Mouse (Mus musculus) lung, adult 2 months (tissue): ENCODE data around the gene Il2. TPM values are rescaled to one million over a fixed set of nuclear protein-coding genes. Genes with fewer than 3 reads are reported as not detected.

Experiments
- DNase-seq: peaks from one replicate; pipeline ENCODE4 v3.0.0; 2022
- H3K4me1 ChIP-seq: fragments of 200-500 bp; 2 replicates; pipeline ENCODE4 v1.6.1; 2011; ENCODE audit warnings: low read length; ENCODE audit not compliant: control insufficient read depth, insufficient read depth
- H3K4me3 ChIP-seq: fragments of 200-500 bp; replicated peaks from 2 replicates; pipeline ENCODE3; 2011; ENCODE audit warnings: low read depth, mild to moderate bottlenecking, control low read depth, low read length; ENCODE audit errors: extremely low read depth
- CTCF ChIP-seq: fragments of 200-500 bp; IDR thresholded peaks from 2 replicates; pipeline ENCODE4 v1.5.1; 2011; ENCODE audit warnings: mild to moderate bottlenecking, low read length, control low read depth; ENCODE audit not compliant: insufficient read depth
- POLR2A ChIP-seq: fragments of 200-500 bp; IDR thresholded peaks from 2 replicates; pipeline ENCODE4 v1.6.1; 2011; ENCODE audit warnings: low read depth, mild to moderate bottlenecking, control low read depth, low read length, borderline replicate concordance; ENCODE audit errors: extremely low read depth
- WGBS: fragments of 180-500 bp; shearing (Covaris S2); methylation state at CpG from one replicate; pipeline ENCODE4 v1.1.7; 2018; 5-methylcytosine and 5-hydroxymethylcytosine counted together
- polyA plus RNA-seq: library from polyadenylated mRNA; depleted of rRNA; stranded (reverse); fragments of >200 nt; gene quantifications from 2 replicates; pipeline ENCODE4 v1.2.3, GENCODE M21; 2012

The Il2 gene
- polyA plus RNA-seq, 1 experiment: not detected

DNA sequence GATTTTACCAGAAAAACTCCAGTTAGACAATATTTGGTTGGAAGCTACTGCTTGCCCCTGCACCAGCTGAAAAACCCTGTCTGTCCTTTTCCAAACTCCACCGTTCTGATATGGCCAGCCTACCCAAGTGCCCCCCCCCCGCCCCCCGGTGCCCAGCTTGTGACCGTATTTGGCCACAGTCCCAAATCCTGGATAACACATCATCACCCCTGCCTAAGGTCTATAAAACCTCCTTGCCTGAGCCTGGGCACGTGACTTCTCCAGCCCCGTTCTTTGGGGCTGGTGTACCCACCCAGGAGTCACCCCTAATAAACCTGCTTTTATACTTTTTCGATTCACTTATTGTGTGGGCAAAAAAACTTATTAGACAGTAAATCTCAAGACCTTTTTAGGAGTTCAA, 21.1 kb upstream of the Il2 start:
- TF ChIP-seq POLR2A: no peak
- no peak for TF ChIP-seq CTCF
- WGBS: 42% methylated on average over 7 of the region's 7 CpGs
- no peak for DNase-seq
- no peak overlapping the region for H3K4me3 ChIP-seq
- no peaks in the 10 kb centered on the region for H3K4me1 ChIP-seq

DNA sequence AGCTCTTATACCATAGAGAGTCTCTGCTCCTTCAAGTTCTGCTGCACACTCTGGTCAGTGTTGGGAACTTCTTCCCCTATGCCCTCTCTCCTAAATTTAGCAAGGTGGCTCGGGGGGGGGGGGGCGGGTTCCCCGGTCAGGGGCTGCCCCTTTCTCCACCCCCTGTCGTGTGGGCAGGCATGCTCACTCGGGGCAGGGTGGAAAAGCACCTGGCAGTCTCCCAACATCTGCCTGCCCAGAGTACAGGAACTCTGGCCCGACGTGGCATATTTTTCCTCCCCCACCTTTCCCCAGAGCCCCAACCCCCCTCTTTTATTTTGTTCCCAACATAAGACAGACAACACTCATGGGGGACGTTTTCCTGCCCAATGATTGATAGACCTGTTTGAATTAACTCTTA, 20.6 kb upstream of the Il2 start:
- Histone ChIP-seq H3K4me3 (no peak overlapping the region), H3K4me1 (no peaks in the 10 kb centered on the region)
- TF ChIP-seq POLR2A (no peak), CTCF (no peak)
- DNase-seq: no peak
- WGBS: 3% methylated on average over 8 of the region's 8 CpGs

DNA sequence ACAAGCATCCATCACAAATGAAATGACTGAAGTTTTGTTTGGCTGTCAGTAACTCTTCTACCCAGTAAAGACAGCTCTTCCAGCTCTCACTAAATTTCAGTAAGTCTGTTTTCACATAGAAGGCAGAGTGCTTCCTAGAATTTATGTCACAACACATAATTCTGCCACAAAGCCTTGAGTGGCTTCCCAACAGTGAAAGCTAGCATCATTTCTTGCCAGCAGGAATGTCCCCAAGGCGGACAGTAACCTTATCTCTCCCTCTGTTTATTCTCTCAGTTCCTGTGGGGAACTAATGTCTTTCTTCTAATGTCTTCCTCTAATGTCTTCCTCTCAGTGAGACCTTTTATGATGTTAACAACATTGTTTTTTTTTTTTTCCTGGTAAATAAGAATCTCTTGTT, 19.2 kb upstream of the Il2 start:
- WGBS: 21% methylated on average over 1 of the region's 1 CpGs
- no peak for TF ChIP-seq CTCF
- no peak for TF ChIP-seq POLR2A
- Histone ChIP-seq H3K4me1 (no peaks in the 10 kb centered on the region), H3K4me3 (no peak overlapping the region)
- DNase-seq: no peak

DNA sequence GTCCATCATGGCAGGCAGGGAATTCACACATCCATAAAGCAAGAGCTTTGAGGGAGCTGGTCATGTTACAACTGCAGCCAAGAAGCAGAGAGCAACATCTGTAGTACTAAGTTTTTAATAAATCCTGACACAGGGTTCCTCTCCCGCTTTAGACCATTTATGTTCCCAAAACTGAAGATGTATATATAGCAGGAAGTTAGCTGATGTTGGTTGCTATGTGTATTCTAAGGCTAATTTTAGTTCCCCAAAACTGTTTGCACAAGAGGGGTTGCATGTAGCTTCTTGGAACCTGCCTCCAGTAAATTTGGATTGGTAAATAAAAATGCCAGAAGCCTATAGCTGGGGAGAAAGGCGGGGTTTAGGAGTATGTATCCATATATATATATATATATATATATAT, 16.1 kb upstream of the Il2 start:
- 93% methylated on average over 2 of the region's 2 CpGs for WGBS
- DNase-seq: no peak
- TF ChIP-seq POLR2A (no peak), CTCF (no peak)

DNA sequence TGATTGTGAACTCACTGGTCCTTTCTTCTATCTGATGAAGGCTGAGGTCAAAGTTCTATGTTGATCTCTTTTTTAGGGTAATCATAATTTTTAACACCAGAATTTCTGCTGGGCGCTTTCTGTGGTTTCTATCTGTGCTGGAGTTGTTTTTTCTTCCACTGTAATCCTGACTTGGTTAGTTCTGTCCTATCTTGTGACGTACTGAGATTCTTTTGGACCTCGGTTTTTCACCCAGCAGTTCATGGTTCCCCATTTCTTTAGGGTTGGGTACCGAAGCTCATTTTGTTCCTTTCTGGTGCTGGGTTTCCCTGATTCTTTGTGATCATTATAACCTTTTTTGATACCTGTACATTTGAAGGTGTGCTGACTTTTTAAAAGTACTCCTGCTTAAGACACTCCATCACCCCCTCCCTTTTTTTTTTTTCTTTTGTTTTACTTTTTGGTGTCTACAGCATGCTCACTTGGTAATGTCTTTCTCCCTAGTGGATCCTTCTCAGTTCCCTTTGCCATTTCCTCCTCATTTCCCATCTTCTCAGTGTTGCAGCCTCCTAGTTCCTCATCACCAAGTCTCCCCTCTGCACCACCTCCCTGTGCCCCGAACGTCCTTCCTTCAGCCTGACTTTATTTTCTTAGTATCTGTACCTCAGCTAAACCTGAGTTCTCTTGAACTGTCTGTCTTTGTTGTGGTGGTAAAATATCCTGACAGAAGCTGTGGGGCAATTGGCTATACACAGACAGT, 14.6 kb upstream of the Il2 start:
- H3K4me3 ChIP-seq: no peak overlapping the region
- TF ChIP-seq POLR2A: no peak
- no peak for TF ChIP-seq CTCF
- DNase-seq: no peak
- H3K4me1 ChIP-seq: no peaks in the 10 kb centered on the region
- WGBS: 76% methylated on average over 6 of the region's 6 CpGs

More for the DNA sequence above, 16.1 kb upstream of the Il2 start:
- no peaks in the 10 kb centered on the region for H3K4me1 ChIP-seq
- H3K4me3 ChIP-seq: no peak overlapping the region

DNA sequence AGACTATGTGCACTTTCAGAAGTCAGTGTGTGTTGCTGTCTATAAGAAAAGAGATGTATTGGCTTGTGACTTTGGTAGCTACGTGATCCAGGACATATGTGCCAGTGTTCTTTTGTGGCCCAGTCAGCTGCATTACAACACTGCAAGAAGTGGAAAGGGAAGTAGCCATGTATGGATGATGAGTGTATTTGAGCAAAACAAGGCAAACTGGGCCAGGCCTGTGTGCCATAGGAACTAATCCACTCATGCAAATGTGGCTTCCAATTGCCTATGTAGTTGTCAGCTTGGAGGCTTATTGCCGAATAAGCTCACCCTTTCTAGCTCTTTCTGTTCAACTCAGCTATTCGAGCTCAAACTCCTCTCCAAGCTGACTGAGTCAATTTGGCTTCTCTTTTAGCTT, 13.4 kb upstream of the Il2 start:
- DNase-seq: no peak
- no peak overlapping the region for H3K4me3 ChIP-seq
- WGBS: 82% methylated on average over 3 of the region's 3 CpGs
- no peaks in the 10 kb centered on the region for H3K4me1 ChIP-seq
- no peak for TF ChIP-seq CTCF
- TF ChIP-seq POLR2A: no peak

DNA sequence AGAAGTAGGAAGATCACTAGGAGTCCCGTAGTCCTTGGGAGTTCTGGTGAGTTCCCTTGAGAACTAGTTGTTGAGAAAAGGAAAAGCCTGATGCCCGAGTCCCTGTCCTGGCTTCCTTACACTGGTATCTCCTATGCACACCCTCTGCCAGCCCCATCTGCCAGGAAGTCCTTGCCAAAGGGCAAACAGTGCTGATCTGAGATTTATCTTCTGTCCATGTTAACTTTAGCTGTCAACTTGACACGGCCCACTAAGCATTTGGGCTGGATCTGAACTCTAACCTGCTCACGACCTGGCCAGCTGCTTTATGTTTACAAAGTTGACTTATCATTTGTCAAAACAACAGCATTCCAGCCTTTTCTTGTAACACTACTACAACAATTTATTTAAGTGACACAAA, 11.5 kb upstream of the Il2 start:
- WGBS: 23% methylated on average over 4 of the region's 4 CpGs
- no peak for TF ChIP-seq POLR2A
- TF ChIP-seq CTCF: no peak
- DNase-seq: no peak
- no peaks in the 10 kb centered on the region for H3K4me1 ChIP-seq
- no peak overlapping the region for H3K4me3 ChIP-seq

DNA sequence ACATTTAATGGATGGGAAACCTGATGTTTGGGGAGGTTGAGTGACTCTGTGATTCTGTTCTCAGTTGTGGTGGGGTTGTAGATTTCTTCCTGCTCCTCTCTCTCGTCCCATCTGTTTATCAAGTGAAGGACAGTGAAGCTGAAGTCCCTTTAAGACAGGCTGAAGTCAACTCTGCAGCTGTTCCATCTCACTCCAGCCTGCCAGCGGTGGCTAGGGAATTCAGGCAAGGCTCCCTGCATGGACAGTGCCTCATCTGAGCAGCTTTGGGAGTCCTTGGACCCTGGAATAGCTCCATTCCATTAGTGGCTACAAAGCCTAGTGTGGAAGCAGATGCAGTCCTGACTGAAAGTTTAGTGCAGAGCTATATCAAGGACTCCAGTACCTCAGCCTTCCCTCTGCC, 3.3 kb upstream of the Il2 start:
- no peak for DNase-seq
- TF ChIP-seq POLR2A (no peak), CTCF (no peak)
- Histone ChIP-seq H3K4me1 (no peaks in the 10 kb centered on the region), H3K4me3 (no peak overlapping the region)
- WGBS: 48% methylated on average over 2 of the region's 2 CpGs

DNA sequence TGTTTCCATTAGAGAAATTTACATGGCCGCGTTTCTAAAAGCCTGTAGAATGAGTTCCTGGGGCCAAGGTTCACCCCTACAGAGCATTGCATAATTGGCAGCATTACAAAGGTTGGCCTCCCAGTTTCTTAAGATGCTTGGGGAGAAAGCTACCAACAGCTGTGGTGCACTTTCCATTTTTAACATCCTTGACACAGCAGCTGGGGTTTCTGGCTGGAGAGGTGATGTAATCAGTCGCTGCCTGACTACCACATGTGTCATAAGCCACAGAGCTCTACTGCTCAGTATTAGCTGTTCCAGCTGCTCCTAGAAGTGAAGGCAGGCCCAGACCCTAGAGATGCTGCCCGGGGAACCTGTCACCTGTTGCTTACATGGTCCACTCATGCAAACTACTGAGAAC, 2.5 kb upstream of the Il2 start:
- Histone ChIP-seq H3K4me3 (no peak overlapping the region), H3K4me1 (no peaks in the 10 kb centered on the region)
- 57% methylated on average over 4 of the region's 4 CpGs for WGBS
- TF ChIP-seq CTCF (no peak), POLR2A (no peak)
- no peak for DNase-seq

DNA sequence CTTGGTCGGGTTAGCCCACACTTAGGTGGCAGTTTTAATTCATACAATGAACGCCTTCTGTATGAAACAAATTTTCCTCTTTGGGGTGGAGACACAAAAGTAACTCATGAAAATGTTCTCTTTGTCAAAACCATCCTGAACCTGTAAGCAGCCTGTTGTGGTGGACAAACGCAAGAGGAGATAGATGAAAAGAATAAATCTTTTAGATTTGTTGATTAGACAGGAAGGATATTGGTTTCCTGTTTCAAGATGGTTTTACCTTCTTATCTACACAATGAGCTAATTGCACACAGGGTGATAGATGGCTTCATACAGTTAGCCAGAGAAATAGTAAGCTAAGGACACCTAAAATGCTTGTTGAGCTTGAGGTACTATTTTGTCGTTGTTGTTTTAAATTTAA, 403 bp upstream of the Il2 start:
- WGBS: 39% methylated on average over 4 of the region's 4 CpGs
- DNase-seq: no peak
- Histone ChIP-seq H3K4me1 (no peaks in the 10 kb centered on the region), H3K4me3 (no peak overlapping the region)
- TF ChIP-seq CTCF (no peak), POLR2A (no peak)
